Mouse (Mus musculus) small intestine, adult 2 months (tissue): ENCODE data around the gene Vti1a. TPM values are rescaled to one million over a fixed set of nuclear protein-coding genes. Genes with fewer than 3 reads are reported as not detected.

ENCODE experiments used
- H3K27ac ChIP-seq: fragments of 200-500 bp; 2 replicates; pipeline ENCODE4 v1.5.1; 2012; ENCODE audit warnings: low read depth, low read length, control low read depth, inconsistent platforms; ENCODE audit not compliant: insufficient read depth
- H3K27me3 ChIP-seq: fragments of 200-500 bp; 2 replicates; pipeline ENCODE4 v1.6.1; 2012; ENCODE audit warnings: mild to moderate bottlenecking, moderate library complexity, low read length, inconsistent platforms; ENCODE audit not compliant: control insufficient read depth, insufficient read depth
- H3K36me3 ChIP-seq: fragments of 200-500 bp; 2 replicates; pipeline ENCODE4 v1.6.1; 2012; ENCODE audit warnings: mild to moderate bottlenecking, low read length, control low read depth, inconsistent platforms; ENCODE audit not compliant: control insufficient read depth, insufficient read depth
- H3K4me1 ChIP-seq: fragments of 200-500 bp; 2 replicates; pipeline ENCODE4 v1.6.1; 2012; ENCODE audit warnings: low read length, inconsistent platforms, mixed read lengths; ENCODE audit not compliant: control insufficient read depth, insufficient read depth, insufficient read length
- H3K4me3 ChIP-seq: fragments of 200-500 bp; 2 replicates; pipeline ENCODE4 v1.5.1; 2012; ENCODE audit warnings: low read depth, mild to moderate bottlenecking, control low read depth, inconsistent platforms, low read length, moderate library complexity
- CTCF ChIP-seq: fragments of 200-500 bp; IDR thresholded peaks from 2 replicates; pipeline ENCODE4 v1.5.1; 2012; ENCODE audit warnings: low read depth, mild to moderate bottlenecking, control low read depth, inconsistent platforms, low read length, moderate library complexity, mixed read lengths; ENCODE audit not compliant: insufficient replicate concordance, insufficient read length; ENCODE audit errors: extremely low read depth
- POLR2A ChIP-seq: fragments of 200-500 bp; IDR thresholded peaks from 2 replicates; pipeline ENCODE4 v1.6.1; 2012; ENCODE audit warnings: low read depth, mild to moderate bottlenecking, control low read depth, inconsistent platforms, low read length, moderate library complexity
- WGBS: fragments of 180-500 bp; shearing (Covaris S2); methylation state at CpG from one replicate; pipeline ENCODE4 v1.1.7; 2018; 5-methylcytosine and 5-hydroxymethylcytosine counted together
- polyA plus RNA-seq: library from polyadenylated mRNA; depleted of rRNA; stranded (reverse); fragments of >200 nt; gene quantifications from 2 replicates; pipeline ENCODE4 v1.2.3, GENCODE M21; 2012

Vti1a gene
- polyA plus RNA-seq, 1 experiment: 8.1 TPM

DNA sequence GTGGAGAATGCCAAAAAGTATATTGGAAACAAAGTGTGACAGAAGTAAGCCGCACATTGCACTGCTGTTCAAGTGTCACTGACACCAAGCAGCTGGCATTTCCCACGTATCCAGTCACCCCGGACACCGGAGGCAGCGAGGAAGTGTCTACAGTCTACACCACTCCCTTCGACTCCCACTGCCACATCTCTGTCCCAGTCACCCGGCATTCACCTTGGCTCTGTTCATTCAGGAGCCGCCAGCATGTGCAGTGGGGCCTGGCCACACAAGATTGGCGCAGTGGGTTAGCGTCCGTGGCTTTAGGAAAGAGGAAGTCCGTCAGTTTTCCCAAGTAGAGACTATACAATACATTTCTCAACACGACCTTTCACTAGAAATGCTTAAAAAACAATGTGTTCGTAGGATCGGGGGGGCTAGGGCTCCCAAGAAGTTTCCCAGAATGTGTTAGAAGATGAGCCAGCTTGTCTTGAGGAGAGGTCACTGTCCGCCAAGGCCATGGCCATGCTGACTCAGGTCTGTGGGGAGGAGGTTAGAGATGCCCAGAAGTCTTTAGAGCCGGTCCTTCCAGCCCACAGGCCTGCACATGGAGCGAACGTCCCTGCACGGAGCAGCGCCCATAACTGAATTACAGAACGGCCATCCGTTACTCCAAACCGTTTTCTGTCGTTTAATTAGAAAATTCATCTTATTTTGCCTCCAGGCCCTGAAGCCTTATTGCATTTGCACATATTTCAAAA lies 261.4 kb downstream of the Vti1a start:
- WGBS: 88% methylated on average over 25 of the region's 25 CpGs

DNA sequence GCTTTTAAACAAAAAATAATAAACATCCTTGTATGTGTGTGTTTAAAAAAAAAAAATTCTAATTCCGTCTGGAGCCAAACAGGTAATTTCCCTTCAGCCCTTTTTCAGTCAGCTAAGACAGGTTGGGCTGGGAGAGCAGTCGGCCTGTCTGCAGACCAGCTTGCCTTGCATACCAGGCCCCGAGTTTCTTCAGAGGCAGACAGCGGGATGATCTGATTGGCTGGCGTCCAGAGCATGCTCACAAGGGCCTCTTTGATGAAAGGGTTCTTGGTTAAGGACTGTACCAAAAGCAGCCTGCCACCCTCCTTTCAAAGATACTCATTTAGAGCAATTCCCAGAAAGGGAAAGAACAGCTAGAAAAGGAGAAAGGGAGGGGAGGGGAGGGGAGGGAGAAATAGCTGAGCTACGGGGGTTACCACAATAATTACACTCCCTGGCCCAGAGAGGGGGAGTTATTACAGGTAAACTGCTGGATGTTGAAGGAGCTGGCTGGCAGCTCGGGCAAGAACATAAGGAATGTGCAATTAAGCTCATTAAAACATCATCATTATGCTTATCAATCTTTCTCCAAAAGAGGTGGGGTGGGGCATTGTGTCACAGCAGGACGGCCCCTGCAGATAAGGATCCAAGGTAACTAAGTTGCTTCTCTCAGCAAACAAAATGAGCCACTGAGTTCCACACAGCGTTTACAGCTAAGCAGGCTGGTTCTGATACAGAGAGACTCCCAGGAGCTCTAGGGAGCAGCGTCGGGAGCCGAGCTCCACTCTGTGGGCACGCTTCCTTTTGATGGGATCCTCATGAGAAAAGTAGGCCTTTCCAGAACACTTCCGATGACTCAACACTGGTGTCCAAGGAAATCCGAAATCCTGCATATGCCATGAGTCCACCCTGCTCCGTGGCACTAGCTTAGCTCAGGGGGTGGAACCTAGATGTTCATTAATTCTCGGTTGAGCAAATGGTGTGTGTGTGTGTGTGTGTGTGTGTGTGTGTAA lies 262.3 kb downstream of the Vti1a start:
- H3K4me3 ChIP-seq: no peak overlapping the region
- no peak overlapping the region for H3K27ac ChIP-seq
- WGBS: 32% methylated on average over 17 of the region's 17 CpGs
- no peaks in the 10 kb centered on the region for H3K36me3 ChIP-seq
- H3K4me1 ChIP-seq: peaks cover 6% of the 10 kb centered on the region; the same call in 1 of the 2 replicates
- TF ChIP-seq POLR2A (no peak), CTCF (no peak)
- H3K27me3 ChIP-seq: no peaks in the 10 kb centered on the region

More for the DNA sequence above, 261.4 kb downstream of the Vti1a start:
- no peak for TF ChIP-seq POLR2A
- no peak for TF ChIP-seq CTCF
- H3K4me3 ChIP-seq: no peak overlapping the region
- H3K36me3 ChIP-seq: no peaks in the 10 kb centered on the region
- H3K4me1 ChIP-seq: peaks cover 6% of the 10 kb centered on the region; the same call in 1 of the 2 replicates
- H3K27ac ChIP-seq: no peak overlapping the region
- H3K27me3 ChIP-seq: no peaks in the 10 kb centered on the region

DNA sequence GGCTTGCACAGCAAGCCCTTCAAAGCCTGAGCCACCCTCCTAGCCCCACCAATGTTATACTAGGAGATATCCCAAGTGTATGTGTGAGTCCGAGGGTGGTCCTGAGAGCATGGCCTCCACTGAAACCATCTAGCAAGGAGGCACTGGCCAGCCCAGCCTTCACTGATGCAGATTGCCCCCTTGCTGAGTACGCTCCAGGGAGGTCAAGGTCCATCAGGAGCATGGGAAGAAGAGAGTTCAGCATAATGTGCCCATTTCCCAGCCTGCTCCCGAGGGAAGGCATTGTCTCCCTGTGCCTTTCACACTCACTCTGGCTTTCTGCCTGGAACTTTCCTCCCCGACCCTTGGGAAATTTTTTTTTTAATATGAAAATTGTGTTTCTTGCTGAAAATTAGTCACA lies 263.2 kb downstream of the Vti1a start:
- WGBS: 84% methylated on average over 4 of the region's 4 CpGs
- Histone ChIP-seq H3K4me3 (no peak overlapping the region), H3K4me1 (peaks cover 6% of the 10 kb centered on the region; the same call in 1 of the 2 replicates), H3K27me3 (no peaks in the 10 kb centered on the region), H3K36me3 (no peaks in the 10 kb centered on the region), H3K27ac (no peak overlapping the region)
- TF ChIP-seq POLR2A: no peak
- no peak for TF ChIP-seq CTCF

DNA sequence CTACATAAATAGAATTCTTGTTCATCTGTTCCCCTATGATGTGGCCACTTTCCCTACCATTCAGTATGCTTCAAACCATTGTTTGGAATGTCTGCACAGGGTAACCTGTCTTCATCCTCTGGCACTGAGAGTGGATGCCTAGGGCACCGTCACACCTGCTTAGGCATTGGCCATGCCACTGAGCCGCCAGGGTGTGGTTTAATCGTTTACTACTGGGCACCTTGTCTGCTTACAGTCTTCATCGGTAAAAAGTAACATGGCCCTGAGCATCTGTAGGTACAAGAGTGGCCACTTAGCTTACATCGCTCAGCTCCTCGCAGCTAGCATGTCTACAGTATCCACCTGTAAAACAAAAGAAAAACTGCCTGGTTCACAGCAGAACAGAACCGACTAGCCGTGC lies 264.1 kb downstream of the Vti1a start:
- Histone ChIP-seq H3K4me3 (no peak overlapping the region), H3K4me1 (peaks cover 6% of the 10 kb centered on the region), H3K36me3 (no peaks in the 10 kb centered on the region), H3K27ac (no peak overlapping the region), H3K27me3 (no peaks in the 10 kb centered on the region)
- 70% methylated on average over 8 of the region's 8 CpGs for WGBS
- TF ChIP-seq CTCF (no peak), POLR2A (no peak)

DNA sequence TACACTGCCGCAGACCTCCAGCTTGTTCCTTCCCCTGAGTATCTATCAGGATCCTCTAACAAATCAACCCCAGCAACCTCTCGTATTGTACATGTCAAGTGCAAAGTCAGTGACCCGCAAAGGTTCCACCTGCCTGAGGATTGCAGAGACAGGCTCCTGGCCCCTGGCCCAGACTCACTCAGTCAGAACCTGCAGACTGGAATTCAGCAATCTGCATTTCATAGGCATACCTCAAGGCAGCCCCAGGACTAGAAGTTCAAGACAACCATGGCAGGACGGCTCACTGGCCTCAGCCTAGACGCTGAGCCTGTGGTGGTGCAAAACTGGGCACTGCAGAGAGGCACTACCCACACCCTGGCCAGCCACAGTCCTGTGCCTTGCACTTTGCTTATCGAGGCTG lies 264.6 kb downstream of the Vti1a start:
- Histone ChIP-seq H3K27me3 (no peaks in the 10 kb centered on the region), H3K4me1 (peaks cover 6% of the 10 kb centered on the region), H3K27ac (no peak overlapping the region), H3K4me3 (no peak overlapping the region), H3K36me3 (no peaks in the 10 kb centered on the region)
- 86% methylated on average over 6 of the region's 6 CpGs for WGBS
- TF ChIP-seq CTCF (no peak), POLR2A (no peak)

DNA sequence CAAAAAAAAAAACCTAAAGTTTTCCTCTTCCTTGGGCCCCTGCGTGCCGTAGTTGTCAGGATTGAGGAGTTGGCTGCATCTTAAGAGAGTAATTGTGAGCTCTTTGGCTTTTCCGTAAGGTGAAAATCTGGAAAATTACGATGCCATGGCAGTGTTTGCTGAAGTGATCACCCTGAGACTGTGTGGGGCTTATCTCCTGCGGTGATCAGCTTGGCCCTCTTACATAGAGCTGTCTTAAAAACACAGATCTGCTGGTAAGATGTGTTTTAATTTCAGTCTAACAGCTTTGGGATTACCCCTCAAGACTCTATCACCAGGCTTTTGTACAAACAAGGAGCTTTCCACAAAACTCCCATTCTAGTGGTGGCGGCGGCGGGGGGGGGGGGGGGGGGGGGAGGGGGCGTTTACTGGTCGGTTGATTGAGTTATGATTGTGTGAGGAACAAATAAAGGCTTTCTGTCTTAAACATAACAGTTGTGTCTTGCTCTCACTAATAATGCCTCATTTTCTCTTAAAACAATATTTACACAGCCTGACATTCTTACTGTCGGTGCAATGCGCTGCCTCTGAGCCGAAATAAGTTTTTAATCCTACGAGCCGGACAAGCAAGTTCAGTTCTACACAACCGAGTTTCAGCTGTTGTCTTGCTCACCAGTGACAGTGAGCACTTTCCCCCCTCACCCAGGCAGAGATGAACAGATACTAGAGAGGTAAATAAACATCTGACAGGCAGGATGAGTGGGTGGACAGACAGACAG lies 267.0 kb downstream of the Vti1a start:
- Histone ChIP-seq H3K4me3 (no peak overlapping the region), H3K4me1 (peaks cover 6% of the 10 kb centered on the region), H3K27me3 (no peaks in the 10 kb centered on the region), H3K27ac (no peak overlapping the region), H3K36me3 (no peaks in the 10 kb centered on the region)
- WGBS: 71% methylated on average over 16 of the region's 16 CpGs
- TF ChIP-seq CTCF (no peak), POLR2A (no peak)
